Mouse (Mus musculus) cerebellum, adult 2 months (tissue): ENCODE data around the gene Setdb1.

ENCODE experiments used
- CTCF ChIP-seq: fragments of 200-500 bp; IDR thresholded peaks from 2 replicates; pipeline ENCODE4 v1.5.1; 2011; ENCODE audit warnings: low read depth, mild to moderate bottlenecking, control low read depth, low read length, moderate library complexity, borderline replicate concordance; ENCODE audit not compliant: insufficient read depth
- POLR2A ChIP-seq: fragments of 200-500 bp; IDR thresholded peaks from 2 replicates; pipeline ENCODE4 v1.6.1; 2011; ENCODE audit warnings: low read length, control low read depth, borderline replicate concordance; ENCODE audit not compliant: insufficient read depth

DNA sequence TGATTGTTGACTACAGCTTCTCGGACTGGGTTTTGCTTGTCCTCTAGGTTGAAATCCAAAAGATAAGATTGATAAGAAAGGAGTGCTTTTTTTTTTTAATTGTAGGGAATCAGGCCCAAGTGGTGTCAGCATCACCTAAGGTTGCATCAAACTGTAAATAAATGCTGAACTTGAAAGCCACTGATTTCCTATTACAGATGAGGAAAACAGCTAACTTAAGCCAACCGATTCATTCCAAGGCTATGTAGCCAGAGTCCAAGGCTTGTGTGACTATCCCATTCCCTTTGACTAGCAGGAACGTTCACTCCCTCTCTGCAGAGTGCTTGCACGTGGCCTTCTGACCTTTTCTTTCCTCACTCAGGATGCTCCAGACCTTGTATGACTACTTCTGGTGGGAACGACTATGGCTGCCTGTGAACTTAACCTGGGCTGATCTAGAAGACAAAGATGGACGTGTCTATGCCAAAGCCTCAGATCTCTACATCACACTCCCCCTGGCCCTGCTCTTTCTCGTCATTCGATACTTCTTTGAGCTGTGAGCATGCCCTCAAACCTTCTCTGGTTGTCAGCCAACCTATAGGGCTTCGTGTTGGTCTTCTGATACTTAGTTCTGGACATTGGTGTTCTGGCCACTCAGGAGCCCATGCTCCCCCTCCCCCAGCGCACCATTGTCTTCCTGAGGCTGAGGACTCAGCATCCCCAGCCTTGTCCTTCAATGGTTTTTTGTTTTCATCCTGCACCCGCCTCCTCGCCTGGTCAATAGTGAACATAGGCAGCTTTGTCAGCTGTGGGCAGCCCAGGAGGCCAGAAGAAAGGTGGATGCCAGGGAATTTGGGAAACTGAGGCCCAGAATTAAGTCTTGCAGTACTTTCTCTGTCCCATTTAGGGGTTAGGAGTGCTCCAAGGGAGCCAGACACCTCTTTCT lies 37.0 kb downstream of the Setdb1 start:
- TF ChIP-seq CTCF, result no peak
- no peak for TF ChIP-seq POLR2A
